Mouse (Mus musculus): ENCODE results near the gene Hist1h2af.
"Not testable (repeated sequence)": the region's sequence is repeated elsewhere in the genome, so short reads cannot be mapped to it uniquely, and the experiment has no call there.

Gene Hist1h2af

GRCm38 (mm10) chr13:23535137-23536075, 1.7 kb downstream of the Hist1h2af start, which contains the start of gene Hist1h3g:
Hist1h3g (plus strand) TSS chr13:23535422.
- DNase-seq (ENCODE audit: low spot score): peak; percentile 98

GRCm38 (mm10) chr13:23536076-23536822, 2.5 kb downstream of the Hist1h2af start:
- DNase-seq (ENCODE audit: low spot score): peak; percentile 72

DNA sequence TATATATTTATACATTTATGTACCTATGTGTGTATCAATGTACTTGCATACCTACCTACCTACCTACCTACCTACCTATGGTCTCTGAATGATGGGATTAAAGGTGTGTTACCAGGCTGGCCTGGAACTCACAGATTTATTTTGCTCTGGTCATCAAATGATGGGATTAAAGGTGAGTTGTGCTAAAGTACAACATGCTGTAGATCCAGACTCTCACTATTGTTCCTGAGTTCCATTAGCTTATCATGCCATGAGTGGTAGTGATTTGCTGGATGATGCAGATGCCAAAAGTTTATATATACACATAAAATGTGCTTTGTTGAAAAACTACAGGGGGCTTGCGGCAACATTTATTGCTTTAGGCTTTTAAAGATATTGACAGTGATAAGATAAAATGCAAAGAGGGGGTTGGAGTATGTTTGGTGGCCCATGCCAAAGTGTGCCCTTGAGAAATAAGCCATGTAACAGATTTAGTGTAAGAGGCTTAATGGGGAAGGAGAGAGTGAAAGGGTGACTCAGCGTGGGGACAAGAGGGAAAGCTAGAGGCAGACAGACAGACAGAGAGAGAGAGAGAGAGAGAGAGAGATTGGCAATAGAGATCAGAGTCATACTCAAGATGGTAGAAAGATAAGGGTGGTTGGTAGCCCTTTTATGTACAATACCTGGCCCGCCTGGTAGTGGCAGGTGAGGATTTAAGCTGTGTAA, 3.5 kb downstream of the Hist1h2af start:
- peak; percentile 22 for DNase-seq (ENCODE audit: low spot score)

DNA sequence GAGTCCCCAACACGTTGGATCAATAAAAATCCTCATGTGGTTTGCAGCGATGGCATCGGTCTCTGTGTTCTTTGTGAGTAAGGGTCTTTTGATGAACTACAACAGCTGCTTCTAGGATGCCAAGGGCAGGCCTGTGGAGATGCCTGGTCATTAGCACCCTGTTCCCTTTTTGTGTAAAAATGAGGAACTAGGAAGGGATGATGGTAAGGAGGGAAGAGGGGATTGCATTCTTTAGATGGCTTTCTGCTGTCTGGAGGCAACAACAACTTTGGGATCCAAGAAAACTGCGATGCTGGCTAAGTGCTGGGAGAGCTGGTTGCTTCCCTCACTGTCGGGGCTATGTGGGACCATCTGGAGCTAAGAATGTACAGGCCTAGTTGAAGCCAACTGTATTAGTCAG, 4.5 kb downstream of the Hist1h2af start:
- no peak for DNase-seq (ENCODE audit: low spot score)

GRCm38 (mm10) chr13:23539821-23540220, 6.1 kb downstream of the Hist1h2af start:
- DNase-seq (ENCODE audit: low spot score): not testable (repeated sequence)

GRCm38 (mm10) chr13:23541497-23541896, 7.8 kb downstream of the Hist1h2af start:
- no peak for DNase-seq (ENCODE audit: low spot score)

DNA sequence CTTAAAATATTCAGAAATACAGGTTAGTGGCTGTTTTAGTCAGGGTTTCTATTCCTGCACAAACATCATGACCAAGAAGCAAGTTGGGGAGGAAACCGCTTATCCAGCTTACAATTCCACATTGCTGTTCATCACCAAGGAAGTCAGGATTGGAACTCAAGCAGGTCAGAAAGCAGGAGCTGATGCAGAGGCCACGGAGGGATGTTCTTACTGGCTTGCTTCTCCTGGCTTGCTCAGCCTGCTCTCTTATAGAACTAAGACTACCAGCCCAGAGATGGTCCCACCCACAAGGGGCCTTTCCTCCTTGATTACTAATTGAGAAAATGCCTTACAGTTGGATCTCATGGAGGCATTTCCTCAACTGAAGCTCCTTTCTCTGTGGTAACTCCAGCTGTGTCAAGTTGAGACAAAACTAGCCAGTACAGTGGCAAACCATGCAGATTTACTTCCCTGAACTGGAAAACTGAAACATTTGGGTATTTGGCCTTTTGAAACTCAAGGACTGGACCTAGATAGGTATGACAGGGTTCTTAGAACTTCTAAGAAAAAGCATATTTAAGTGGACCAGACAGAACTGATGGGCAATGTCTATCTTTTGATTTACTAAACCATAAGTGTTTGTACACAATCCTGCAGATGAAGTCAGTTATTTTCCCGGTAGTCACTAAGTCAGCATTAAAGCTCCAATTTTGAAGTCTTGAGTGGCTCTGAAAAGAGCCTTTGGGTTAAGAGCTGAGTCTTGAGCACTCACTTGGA, 8.7 kb downstream of the Hist1h2af start:
- peak; percentile 64 for DNase-seq (ENCODE audit: low spot score)

- DNase-seq (ENCODE audit: low spot score): peak; percentile 95
These were observed 9.4 kb downstream of the Hist1h2af start, which contains the start of gene Hist1h2bh for GRCm38 (mm10) chr13:23542999-23543607. Hist1h2bh (minus strand) TSS chr13:23543392.

- DNase-seq (ENCODE audit: low spot score): peak; percentile 98
These were observed 10.5 kb downstream of the Hist1h2af start, which contains the start of gene Hist1h3f for GRCm38 (mm10) chr13:23543965-23544786. Hist1h3f (plus strand) TSS chr13:23544052.

GRCm38 (mm10) chr13:23544787-23545120, 11.0 kb downstream of the Hist1h2af start:
- DNase-seq (ENCODE audit: low spot score): not testable (repeated sequence)

DNA sequence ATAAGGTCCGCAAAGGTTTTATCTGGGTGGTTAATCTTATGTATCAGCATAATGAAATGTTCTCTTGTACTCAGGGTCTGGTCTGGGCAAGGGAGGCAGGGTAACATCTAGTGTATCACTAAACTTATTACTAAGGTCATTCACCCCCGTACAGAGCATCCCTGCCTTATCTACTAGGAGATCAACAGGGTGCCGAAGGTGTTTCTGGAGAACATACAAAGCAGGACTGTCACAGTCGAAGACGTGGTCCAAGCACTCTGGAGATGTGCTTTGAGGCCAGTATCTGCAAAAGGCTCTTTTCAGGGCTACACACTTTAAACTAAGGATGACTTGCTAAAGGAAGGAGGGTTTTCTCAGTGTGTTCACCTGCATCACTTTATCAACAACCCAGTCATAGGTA, 13.0 kb downstream of the Hist1h2af start:
- DNase-seq (ENCODE audit: low spot score): no peak

DNA sequence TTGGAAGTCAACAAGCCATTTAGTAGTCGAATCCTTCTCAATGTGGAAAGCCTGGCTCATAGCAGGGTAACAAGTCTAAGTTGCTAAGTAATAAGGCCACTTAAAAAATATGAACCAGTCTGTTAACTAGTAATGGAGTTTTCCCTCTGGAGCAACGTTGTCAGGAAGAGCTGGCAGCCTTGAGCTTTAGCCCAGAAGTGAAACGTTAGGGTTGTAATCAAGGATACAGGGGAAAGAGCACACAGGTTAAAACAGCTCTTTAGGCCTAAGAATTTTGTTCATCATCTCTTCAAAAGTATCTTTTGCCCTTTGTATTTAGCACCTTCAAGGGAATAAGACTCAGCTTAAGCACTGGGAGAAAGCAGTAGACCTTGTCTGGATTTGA, 17.0 kb downstream of the Hist1h2af start:
- DNase-seq (ENCODE audit: low spot score): peak; percentile 82

DNA sequence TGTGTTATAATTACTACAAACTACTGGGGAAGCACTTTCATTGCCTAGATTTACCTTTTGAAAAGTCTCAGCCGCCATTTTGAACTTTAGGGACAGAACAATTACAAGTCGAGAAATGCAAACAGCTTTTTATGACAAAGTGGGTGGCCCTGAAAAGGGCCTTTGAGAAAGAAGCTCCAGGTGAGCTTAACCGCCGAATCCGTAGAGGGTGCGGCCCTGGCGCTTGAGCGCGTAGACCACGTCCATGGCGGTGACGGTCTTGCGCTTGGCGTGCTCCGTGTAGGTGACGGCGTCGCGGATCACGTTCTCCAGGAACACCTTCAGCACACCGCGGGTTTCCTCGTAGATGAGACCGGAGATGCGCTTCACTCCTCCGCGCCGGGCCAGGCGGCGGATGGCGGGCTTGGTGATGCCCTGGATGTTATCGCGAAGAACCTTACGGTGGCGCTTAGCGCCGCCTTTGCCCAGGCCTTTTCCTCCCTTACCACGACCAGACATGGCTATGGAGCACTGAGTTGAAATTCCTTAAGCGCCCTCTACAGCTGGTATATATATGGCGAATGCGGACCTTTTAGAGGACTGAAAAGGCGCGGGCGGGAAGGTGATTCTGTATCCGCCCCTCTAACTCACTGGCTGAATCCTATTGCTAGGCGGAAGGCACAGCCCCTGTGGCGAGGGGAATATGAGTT, 17.6 kb downstream of the Hist1h2af start, which contains the start of gene Hist1h4f:
Gene Hist1h4f (minus strand): TSS at position 503 of the 689 bp plus-strand sequence.
- peak; percentile 98 for DNase-seq (ENCODE audit: low spot score)

- DNase-seq (ENCODE audit: low spot score): no peak
These were observed 18.5 kb downstream of the Hist1h2af start for GRCm38 (mm10) chr13:23551931-23552914.

DNA sequence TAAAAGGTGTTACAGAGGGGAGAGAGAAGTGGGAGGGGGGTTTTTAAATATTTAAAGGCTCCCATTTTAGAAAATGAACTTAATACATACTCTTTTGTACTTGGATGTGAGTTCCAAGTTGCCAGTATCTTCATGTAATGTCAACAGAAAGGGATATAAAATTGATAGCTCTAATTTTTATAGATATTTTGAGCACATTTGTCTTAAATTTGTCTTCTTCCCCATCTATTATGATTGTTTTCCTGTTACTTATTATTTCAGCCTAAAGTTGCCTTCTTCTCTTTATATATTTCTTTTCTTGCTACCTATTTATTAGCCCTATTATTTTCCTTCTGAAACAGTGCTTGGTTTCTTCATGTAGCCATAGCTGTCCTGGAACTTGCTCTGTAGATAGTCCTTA, 19.3 kb downstream of the Hist1h2af start, which contains the start of gene Hist1h1d:
Gene Hist1h1d (plus strand): TSS at position 301 of the 400 bp plus-strand sequence.
- no peak for DNase-seq (ENCODE audit: low spot score)

DNA sequence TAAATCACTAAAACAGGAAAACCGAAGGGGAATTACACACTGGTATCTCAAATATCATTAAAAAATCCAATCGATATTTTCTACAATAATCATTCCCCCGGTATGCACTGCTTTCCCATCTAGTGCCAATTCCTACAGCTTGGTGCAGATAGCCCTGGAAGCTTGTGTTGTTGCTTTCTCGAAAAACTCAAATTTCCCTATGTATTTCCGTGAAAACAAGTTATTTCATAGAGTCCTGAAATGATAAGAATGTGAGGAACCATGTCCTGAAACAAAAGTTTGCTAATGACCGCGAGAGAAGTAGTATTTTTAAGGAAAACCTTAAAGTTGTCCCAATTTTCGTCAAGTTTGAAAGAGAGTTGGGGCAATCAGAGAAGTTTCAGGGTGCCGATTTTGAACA, 20.7 kb downstream of the Hist1h2af start:
- peak; percentile 71 for DNase-seq (ENCODE audit: low spot score)

DNA sequence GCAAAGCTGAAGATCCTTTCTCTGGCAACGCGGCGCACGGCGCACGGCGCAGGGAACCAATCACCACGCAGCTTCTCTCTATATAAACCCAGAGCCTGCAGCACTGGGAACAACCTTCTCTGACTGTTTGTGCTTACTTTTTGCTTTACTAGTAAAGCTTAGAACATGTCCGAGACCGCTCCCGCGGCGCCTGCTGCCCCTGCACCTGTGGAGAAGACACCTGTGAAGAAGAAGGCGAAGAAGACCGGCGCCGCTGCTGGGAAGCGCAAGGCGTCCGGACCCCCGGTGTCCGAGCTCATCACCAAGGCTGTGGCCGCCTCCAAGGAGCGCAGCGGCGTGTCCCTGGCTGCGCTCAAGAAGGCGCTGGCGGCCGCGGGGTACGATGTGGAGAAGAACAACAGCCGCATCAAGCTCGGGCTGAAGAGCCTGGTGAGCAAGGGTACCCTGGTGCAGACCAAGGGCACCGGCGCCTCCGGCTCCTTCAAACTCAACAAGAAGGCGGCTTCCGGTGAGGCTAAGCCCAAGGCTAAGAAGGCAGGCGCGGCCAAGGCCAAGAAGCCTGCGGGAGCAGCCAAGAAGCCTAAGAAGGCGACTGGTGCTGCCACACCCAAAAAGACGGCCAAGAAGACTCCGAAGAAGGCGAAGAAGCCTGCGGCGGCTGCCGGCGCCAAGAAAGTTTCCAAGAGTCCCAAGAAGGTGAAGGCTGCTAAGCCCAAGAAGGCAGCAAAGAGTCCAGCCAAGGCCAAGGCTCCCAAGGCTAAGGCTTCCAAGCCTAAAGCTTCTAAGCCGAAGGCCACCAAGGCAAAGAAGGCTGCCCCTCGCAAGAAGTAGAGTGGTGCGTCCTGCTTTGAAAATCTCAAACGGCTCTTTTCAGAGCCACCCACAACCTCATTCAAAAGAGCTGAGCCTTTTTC, 21.5 kb downstream of the Hist1h2af start:
- peak; percentile 97 for DNase-seq (ENCODE audit: low spot score)

All from embryo, embryonic 10.5 days (tissue).